Mouse (Mus musculus) CH12.LX (cell line): ENCODE results near the gene Wdcp.

Experiments
- CHD1 ChIP-seq: IDR thresholded peaks from 2 replicates; pipeline ENCODE4 v1.6.1; 2012; ENCODE audit warnings: low read depth, low read length, improper control_type of control experiment, inconsistent platforms
- CHD2 ChIP-seq: IDR thresholded peaks from 2 replicates; pipeline ENCODE4 v1.6.1; 2011; ENCODE audit warnings: low read length, improper control_type of control experiment
- CTCF ChIP-seq, 2 experiments: IDR thresholded peaks in 1 of 2; conservative IDR thresholded peaks in 1 of 2; 2 replicates each; pipeline ENCODE4 v1.5.1; 2011 to 2012; ENCODE audit warnings: low read depth in 2 of 2, low read length in 2 of 2, improper control_type of control experiment in 1 of 2, inconsistent platforms in 1 of 2, mild to moderate bottlenecking in 1 of 2, moderate library complexity in 1 of 2
- E2F4 ChIP-seq: IDR thresholded peaks from 2 replicates; pipeline ENCODE4 v1.6.1; 2011; ENCODE audit warnings: low read depth, low read length, improper control_type of control experiment; ENCODE audit not compliant: insufficient replicate concordance
- GABPA ChIP-seq: IDR thresholded peaks from 2 replicates; pipeline ENCODE4 v1.6.1; 2012; ENCODE audit warnings: low read depth, low read length, improper control_type of control experiment, inconsistent platforms; ENCODE audit not compliant: insufficient replicate concordance
- MYC ChIP-seq: IDR thresholded peaks from 2 replicates; pipeline ENCODE4 v1.6.1; 2011; ENCODE audit warnings: low read depth, mild to moderate bottlenecking, improper control_type of control experiment, low read length
- POLR2A ChIP-seq: IDR thresholded peaks from 2 replicates; pipeline ENCODE4 v1.6.1; 2011; ENCODE audit warnings: low read depth, mild to moderate bottlenecking, improper control_type of control experiment, low read length
- TCF12 ChIP-seq: IDR thresholded peaks from 2 replicates; pipeline ENCODE4 v1.6.1; 2014; ENCODE audit warnings: low read depth, mild to moderate bottlenecking, inconsistent platforms, low read length, improper control_type of control experiment
- USF1 ChIP-seq: IDR thresholded peaks from 2 replicates; pipeline ENCODE4 v1.6.1; 2014; ENCODE audit warnings: low read depth, mild to moderate bottlenecking, inconsistent platforms, low read length, improper control_type of control experiment
- ZC3H11A ChIP-seq: IDR thresholded peaks from 2 replicates; pipeline ENCODE4 v1.6.1; 2012; ENCODE audit warnings: low read depth, mild to moderate bottlenecking, inconsistent platforms, low read length, improper control_type of control experiment

DNA sequence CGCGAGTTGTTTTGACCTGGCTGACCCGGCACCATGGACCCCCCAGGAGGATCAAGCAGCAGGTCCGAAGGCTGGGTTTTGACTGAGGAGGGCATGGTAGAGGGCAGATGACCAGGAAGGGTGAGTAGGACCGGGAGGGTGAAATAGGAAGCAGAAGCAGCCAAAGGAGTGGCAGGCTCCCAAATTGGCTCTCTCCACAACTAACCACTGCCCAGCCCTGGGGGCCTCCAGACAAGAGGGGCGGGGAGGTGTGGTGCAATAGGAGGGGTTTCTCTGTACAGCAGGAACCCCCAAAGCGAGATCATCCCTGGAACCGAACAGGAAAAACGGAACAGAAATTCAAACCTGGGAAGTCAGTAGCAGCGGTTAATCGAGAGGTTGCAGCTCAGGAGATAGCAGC is 2.4 kb upstream of the Wdcp start:
- no peak for TF ChIP-seq CTCF (conservative IDR thresholded peaks at IDR 0.05 in 1 of 2, IDR thresholded peaks at IDR 0.05 in 1 of 2; ENCODE audit: low read depth in 2 of 2, low read length in 2 of 2)
- no peak for TF ChIP-seq ZC3H11A
- TF ChIP-seq MYC: no peak
- no peak for TF ChIP-seq USF1
- TF ChIP-seq CHD2: no peak
- TF ChIP-seq E2F4: no peak
- no peak for TF ChIP-seq POLR2A
- no peak for TF ChIP-seq CHD1
- no peak for TF ChIP-seq GABPA
- TF ChIP-seq TCF12: no peak
